Mouse (Mus musculus) bone marrow, adult 2 months (tissue): ENCODE data around the gene Mgst3.
A peak's percentile ranks its signal among the peaks of the same experiment; 100 is the strongest.

Experiments used
- CTCF ChIP-seq: fragments of 200-500 bp; IDR thresholded peaks from 2 replicates; pipeline ENCODE4 v1.5.1; 2011; ENCODE audit warnings: low read length, control low read depth; ENCODE audit not compliant: control insufficient read depth, insufficient read depth
- POLR2A ChIP-seq: fragments of 200-500 bp; IDR thresholded peaks from 2 replicates; pipeline ENCODE4 v1.6.1; 2011; ENCODE audit warnings: low read depth, mild to moderate bottlenecking, control low read depth, low read length, borderline replicate concordance; ENCODE audit not compliant: control insufficient read depth

DNA sequence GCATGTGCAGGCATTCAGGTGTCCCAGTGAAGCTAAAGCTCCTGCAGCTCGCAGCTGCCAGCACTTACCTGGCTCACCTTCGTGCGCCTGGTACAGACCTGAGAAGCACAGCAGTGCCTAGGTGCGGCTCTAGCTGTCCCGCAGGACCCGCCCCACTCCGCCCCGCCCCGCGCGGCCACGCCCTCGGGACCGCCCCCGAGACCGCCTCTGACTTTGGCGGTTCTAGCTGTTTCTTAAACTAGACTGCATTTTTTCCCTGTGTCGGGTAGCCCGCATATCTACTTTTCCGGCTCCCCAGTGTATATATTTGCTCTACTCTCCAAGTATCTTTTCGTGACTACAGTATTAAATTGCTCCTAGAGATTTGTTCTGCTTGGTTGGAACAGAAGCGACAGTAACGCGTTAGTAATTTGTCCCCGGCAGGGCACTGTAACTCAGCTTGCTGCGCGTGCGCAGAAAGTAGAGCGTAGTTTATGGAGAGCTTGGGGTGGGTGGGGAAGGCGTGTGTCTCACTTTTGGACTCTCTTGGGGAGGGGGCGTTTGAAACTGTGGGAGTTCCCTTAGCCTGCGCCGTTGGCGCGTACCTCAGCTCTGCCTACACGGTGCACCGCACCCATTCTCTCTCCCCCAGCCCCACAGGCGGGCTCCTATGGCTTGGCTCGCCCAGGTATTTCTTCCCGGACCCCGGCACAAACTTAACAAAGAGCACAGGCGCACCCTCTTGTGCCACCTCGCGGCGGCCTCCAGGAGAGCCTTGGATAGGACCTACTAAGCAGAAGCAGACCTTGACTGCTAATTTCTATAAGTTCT lies at the start of gene Mgst3:
- TF ChIP-seq CTCF = peak; percentile 57
- peak; percentile 77; the same call in 1 of the 2 replicates for TF ChIP-seq POLR2A
